Mouse (Mus musculus): ENCODE measurements at regions not wholly inside any gene's neighbourhood (a gene's known extent, or its start where the extent isn't known, plus 50 kb on each side); places are given as distances from the start of the nearest gene placed in this dataset.

DNA sequence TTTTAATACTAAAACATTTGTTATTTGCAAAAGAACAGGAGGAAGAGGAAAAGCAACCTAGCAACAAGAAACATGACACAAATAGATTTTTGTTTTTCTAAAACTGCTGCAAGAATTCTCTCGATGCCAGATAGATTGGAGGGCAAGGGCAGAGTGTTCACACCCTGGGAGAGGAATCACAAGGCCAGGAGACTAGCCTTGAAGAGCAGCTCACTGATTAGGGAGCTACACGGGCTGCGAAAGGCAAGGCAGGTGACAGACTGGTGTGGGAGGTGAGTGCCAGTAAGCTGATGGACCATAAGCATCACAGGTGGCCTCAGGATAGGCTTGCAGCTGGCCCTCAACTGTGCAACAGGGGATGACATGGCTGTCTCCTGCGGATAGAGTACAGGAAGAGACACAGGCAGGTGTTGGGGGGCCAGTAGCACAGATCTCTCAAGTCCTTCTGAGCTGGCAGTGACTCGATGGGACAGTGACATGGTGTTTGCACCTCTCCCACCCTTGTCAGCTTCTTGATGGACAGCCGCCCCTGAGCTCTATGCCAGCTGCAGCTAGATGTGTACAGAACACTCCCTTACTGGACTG is 102.0 kb upstream of the Abca1 start:
- TF ChIP-seq CTCF (IDR thresholded peaks at IDR 0.05 in 2 of 3, conservative IDR thresholded peaks at IDR 0.05 in 1 of 3; ENCODE audit: control insufficient read depth in 1 of 3, insufficient read depth in 1 of 3, low read depth in 2 of 3, low read length in 3 of 3, poor library complexity in 1 of 3, severe bottlenecking in 1 of 3) = no peak
- TF ChIP-seq EP300 (IDR thresholded peaks at IDR 0.05; ENCODE audit: low read depth in 1 of 2, low read length in 2 of 2) = no peak
- TF ChIP-seq ETS1 (IDR thresholded peaks at IDR 0.05; ENCODE audit: low read depth, low read length) = no peak
- no peak for TF ChIP-seq CHD2 (IDR thresholded peaks at IDR 0.05; ENCODE audit: low read length)
- no peak for TF ChIP-seq POLR2A (IDR thresholded peaks at IDR 0.05; ENCODE audit: control insufficient read depth in 1 of 2, insufficient read depth in 1 of 2, low read depth in 1 of 2, low read length in 2 of 2, poor library complexity in 1 of 2)
